Mouse (Mus musculus) layer of hippocampus, postnatal 14 days (tissue): Measurements from ENCODE around the gene Gm3187. TPM values are rescaled to one million over a fixed set of nuclear protein-coding genes. Genes with fewer than 3 reads are reported as not detected.
"Not testable (repeated sequence)": the region's sequence is repeated elsewhere in the genome, so short reads cannot be mapped to it uniquely, and the experiment has no call there.

ENCODE experiments used
- DNase-seq, 2 experiments: peaks; one replicate each; pipeline ENCODE4 v3.0.0; 2021 to 2022; ENCODE audit warnings: low spot score in 2 of 2, mixed read lengths in 1 of 2
- long read RNA-seq, 2 experiments: library from polyadenylated mRNA; stranded (forward); transcript quantifications; one replicate each; pipeline ENCODE4 v2.0.0; 2021
- total RNA-seq, 2 experiments: library from RNA; stranded (reverse); gene quantifications; 2 replicates each; pipeline ENCODE4 v1.2.3; 2021

Gene Gm3187
- not detected for total RNA-seq
- long read RNA-seq, experiment 1, result 0 reads
- long read RNA-seq, experiment 2, result 0 reads

DNA sequence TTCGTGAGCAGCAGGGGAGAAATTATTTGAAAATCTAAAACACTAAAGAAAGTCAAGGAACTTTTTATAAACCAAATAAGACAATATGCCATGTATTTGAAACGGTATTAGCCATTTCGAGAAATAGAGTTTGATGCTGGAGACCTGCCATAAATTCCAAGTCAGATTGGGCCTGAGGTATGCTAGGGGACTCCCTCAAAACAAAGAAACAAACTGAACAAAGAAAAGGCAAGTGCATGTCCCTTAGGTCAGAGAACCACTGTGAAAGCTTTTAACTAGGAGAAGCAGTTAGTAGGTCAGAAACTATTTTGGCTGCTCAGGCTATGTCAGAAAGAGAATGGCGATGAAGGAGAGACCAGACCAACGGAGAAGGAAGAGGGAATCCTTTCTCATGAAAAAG is at the start of gene Gm3187:
Gm3187 (plus strand) TSS at position 301 of the 400 bp plus-strand sequence.
- not testable (repeated sequence) for DNase-seq

- not testable (repeated sequence) for DNase-seq
Measured at GRCm38 (mm10) chr14:5455367-5455766, 28.6 kb upstream of the Gm3187 start, which contains the start of gene Gm3194. Gm3194 (minus strand) TSS chr14:5455467.

- DNase-seq, result not testable (repeated sequence)
Measured at GRCm38 (mm10) chr14:5460469-5460868, 23.5 kb upstream of the Gm3187 start.

GRCm38 (mm10) chr14:5477730-5478129 is 6.3 kb upstream of the Gm3187 start, which contains the start of gene Gm8246:
Gm8246 (minus strand) TSS chr14:5477830.
- not testable (repeated sequence) for DNase-seq

DNA sequence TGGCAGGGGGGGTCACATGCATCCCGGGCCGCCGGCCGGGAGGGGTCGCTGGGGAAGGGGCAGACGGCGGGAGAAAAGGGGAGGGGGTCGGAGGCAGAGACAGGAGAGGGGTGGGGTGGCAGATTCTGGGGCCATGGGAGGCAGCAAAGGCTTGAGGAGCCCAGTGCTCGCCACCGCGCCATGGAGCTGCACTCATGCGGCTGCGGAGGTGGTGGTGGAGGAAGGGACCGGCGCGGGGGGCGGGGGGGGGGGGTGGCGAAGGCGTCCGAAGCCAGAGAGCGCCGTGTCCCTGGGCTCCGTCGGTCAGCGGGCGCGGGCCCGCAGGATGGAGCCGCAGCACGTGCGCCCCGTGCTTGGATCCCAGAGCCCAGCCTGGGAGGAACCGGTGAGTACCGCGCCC is 17.4 kb downstream of the Gm3187 start, which contains the start of gene Gm3488:
Gm3488 (plus strand) TSS at position 301 of the 400 bp plus-strand sequence.
- not testable (repeated sequence) for DNase-seq

DNA sequence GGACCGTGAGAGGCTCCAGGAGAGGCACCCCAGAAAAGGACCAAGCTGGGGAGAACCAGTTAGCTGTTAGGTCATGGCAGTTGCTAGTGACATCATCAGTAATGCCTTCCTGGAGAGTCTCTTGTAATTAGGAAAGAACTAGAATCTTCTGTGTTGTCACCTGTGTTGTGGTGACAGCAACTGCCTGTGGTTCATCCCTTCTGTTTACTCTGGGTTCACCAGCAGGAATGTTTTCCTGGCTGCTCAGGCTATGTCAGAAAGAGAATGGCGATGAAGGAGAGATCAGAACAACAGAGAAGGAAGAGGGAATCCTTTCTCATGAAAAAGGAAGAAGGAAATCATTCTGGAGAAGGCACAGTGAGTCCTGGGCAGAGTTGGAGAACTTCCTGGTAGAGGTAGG is 54.2 kb downstream of the Gm3187 start, which contains the start of gene Gm3532:
Gm3532 (plus strand) TSS at position 301 of the 400 bp plus-strand sequence.
- not testable (repeated sequence) for DNase-seq

Other genes with a start within 250 kb of the Gm3187 start
- gene Gm3526, start 223.6 kb upstream of the Gm3187 start, total RNA-seq, result not detected
- gene Gm3542, start 149.3 kb upstream of the Gm3187 start, total RNA-seq, result not detected
- gene Gm3500, start 95.2 kb upstream of the Gm3187 start, total RNA-seq, result not detected
- gene Gm3194, start 28.7 kb upstream of the Gm3187 start, total RNA-seq, result 1 to 10 TPM; 4.3 to 5.6 TPM
- not detected for gene Gm8246, start 6.4 kb upstream of the Gm3187 start, total RNA-seq
- 1 to 10 TPM; 1.9 to 2.3 TPM for gene Gm3488, start 17.5 kb downstream of the Gm3187 start, total RNA-seq
- not detected for gene Gm3532, start 54.3 kb downstream of the Gm3187 start, total RNA-seq
- not detected for gene Gm8265, start 148.8 kb downstream of the Gm3187 start, total RNA-seq
- gene Gm9603, start 203.2 kb downstream of the Gm3187 start, total RNA-seq, result not detected